Mouse (Mus musculus) stomach, postnatal 0 days (tissue): Measurements from ENCODE around the gene Mab21l3. TPM values are rescaled to one million over a fixed set of nuclear protein-coding genes. Genes with fewer than 3 reads are reported as not detected.

Experiments used
- ATAC-seq: fragments of 200-750 bp; cut with Nextera tagmentation; 2 replicates; pipeline ENCODE4 v1.8.0; 2017; ENCODE audit not compliant: low FRiP score, low TSS enrichment
- DNase-seq: peaks from one replicate; pipeline ENCODE4 v3.0.0-alpha.2; 2016; ENCODE audit warnings: low spot score
- H3K27ac ChIP-seq: fragments of 300-500 bp; sonication (generic); replicated peaks from 2 replicates; pipeline ENCODE4 v1.5.1; 2014; ENCODE audit warnings: mild to moderate bottlenecking, control low read depth
- H3K27me3 ChIP-seq: fragments of 300-500 bp; sonication (generic); 2 replicates; pipeline ENCODE4 v1.6.1; 2014; ENCODE audit warnings: low read length; ENCODE audit not compliant: control insufficient read depth, insufficient read depth
- H3K36me3 ChIP-seq: fragments of 300-500 bp; sonication (generic); 2 replicates; pipeline ENCODE4 v1.6.1; 2014; ENCODE audit warnings: low read length, mixed read lengths; ENCODE audit not compliant: control insufficient read depth, insufficient read depth
- H3K4me1 ChIP-seq: fragments of 300-500 bp; sonication (generic); replicated peaks from 2 replicates; pipeline ENCODE4 v1.6.1; 2014; ENCODE audit warnings: antibody characterized with exemption; ENCODE audit not compliant: control insufficient read depth, insufficient read depth
- H3K4me2 ChIP-seq: fragments of 300-500 bp; sonication (generic); replicated peaks from 2 replicates; pipeline ENCODE4 v1.6.1; 2014; ENCODE audit warnings: low read depth, mild to moderate bottlenecking, control low read depth, moderate library complexity
- H3K4me3 ChIP-seq: fragments of 300-500 bp; sonication (generic); 2 replicates; pipeline ENCODE4 v1.5.1; 2014; ENCODE audit warnings: low read depth, low read length, control low read depth
- H3K9ac ChIP-seq: fragments of 300-500 bp; sonication (generic); 2 replicates; pipeline ENCODE4 v1.6.1; 2014; ENCODE audit warnings: mild to moderate bottlenecking, low read length, control low read depth, mixed read lengths
- H3K9me3 ChIP-seq: fragments of 300-500 bp; sonication (generic); 2 replicates; pipeline ENCODE4 v1.6.1; 2016; ENCODE audit warnings: low read length; ENCODE audit not compliant: control insufficient read depth
- CTCF ChIP-seq: IDR thresholded peaks from 2 replicates; pipeline ENCODE4 v1.5.1; 2016; ENCODE audit warnings: antibody characterized with exemption, low read depth, mild to moderate bottlenecking, moderate library complexity
- EP300 ChIP-seq: optimal IDR thresholded peaks from 2 replicates; pipeline ENCODE3; 2016; ENCODE audit warnings: antibody characterized with exemption
- WGBS: fragments of 180-500 bp; shearing (Covaris S2); extraction: QIAGEN DNeasy Blood & Tissue Kit; methylation state at CpG from one replicate; pipeline ENCODE4 v1.1.7; 2014; 5-methylcytosine and 5-hydroxymethylcytosine counted together
- polyA plus RNA-seq: library from polyadenylated mRNA; unstranded; fragments of >200 nt; fragmentation: Nextera tagmentation; extraction: Ambion mirVana; gene quantifications from 2 replicates; pipeline ENCODE4 v1.2.1, GENCODE M21; 2015

Mab21l3 gene
- polyA plus RNA-seq, 1 experiment from 2014 or later: 0.67 TPM

DNA sequence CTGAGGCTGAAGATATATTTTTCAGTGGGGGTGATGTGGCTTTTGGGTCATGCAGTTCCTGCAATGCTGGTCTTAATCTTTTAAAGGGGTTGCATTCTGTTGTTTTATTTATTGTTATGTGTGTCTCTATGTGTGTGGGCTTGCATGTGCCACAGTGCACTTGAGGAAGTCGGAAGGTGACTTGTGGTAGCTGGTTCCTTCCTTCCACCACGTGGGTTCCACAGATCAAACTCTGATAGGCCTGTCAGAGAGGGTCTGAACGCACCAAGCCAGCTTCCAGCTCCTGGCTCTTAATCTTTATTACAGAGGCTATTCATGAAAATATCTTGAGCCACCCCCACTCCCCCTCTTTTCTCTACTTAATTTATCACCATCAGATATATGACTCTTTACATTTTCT is 35.1 kb upstream of the Mab21l3 start:
- Histone ChIP-seq H3K4me1 (0 out of 2 replicates have a peak, but pooled peaks cover 2% of the 10 kb centered on the region), H3K9me3 (no peaks in the 10 kb centered on the region), H3K27me3 (no peaks in the 10 kb centered on the region), H3K4me3 (no peak overlapping the region), H3K4me2 (no peak overlapping the region), H3K9ac (no peak overlapping the region), H3K27ac (no peak overlapping the region), H3K36me3 (0 out of 2 replicates have a peak, but pooled peaks cover 3% of the 10 kb centered on the region)
- ATAC-seq: no peak
- DNase-seq: no peak
- 57% methylated on average over 3 of the region's 3 CpGs for WGBS
- no peak for TF ChIP-seq CTCF
- TF ChIP-seq EP300: no peak

GRCm38 (mm10) chr3:101881721-101882120 is 33.0 kb upstream of the Mab21l3 start:
- H3K27me3 ChIP-seq: no peaks in the 10 kb centered on the region
- no peak overlapping the region for H3K9ac ChIP-seq
- no peak for ATAC-seq
- H3K9me3 ChIP-seq: no peaks in the 10 kb centered on the region
- no peak for TF ChIP-seq EP300
- TF ChIP-seq CTCF: no peak
- 34% methylated on average over 9 of the region's 9 CpGs for WGBS
- H3K4me1 ChIP-seq: 0 out of 2 replicates have a peak, but pooled peaks cover 2% of the 10 kb centered on the region
- DNase-seq: no peak
- no peak overlapping the region for H3K4me3 ChIP-seq
- no peak overlapping the region for H3K4me2 ChIP-seq
- no peak overlapping the region for H3K27ac ChIP-seq
- H3K36me3 ChIP-seq: 0 out of 2 replicates have a peak, but pooled peaks cover 5% of the 10 kb centered on the region

GRCm38 (mm10) chr3:101880818-101881217 is 32.1 kb upstream of the Mab21l3 start:
- no peak overlapping the region for H3K27ac ChIP-seq
- ATAC-seq: no peak
- H3K9me3 ChIP-seq: no peaks in the 10 kb centered on the region
- H3K4me1 ChIP-seq: 0 out of 2 replicates have a peak, but pooled peaks cover 2% of the 10 kb centered on the region
- no peak overlapping the region for H3K9ac ChIP-seq
- TF ChIP-seq CTCF (peak; percentile 73), EP300 (no peak)
- 0 out of 2 replicates have a peak, but pooled peaks cover 5% of the 10 kb centered on the region for H3K36me3 ChIP-seq
- H3K4me2 ChIP-seq: no peak overlapping the region
- no peak overlapping the region for H3K4me3 ChIP-seq
- H3K27me3 ChIP-seq: no peaks in the 10 kb centered on the region
- WGBS: 61% methylated on average over 6 of the region's 6 CpGs
- no peak for DNase-seq

GRCm38 (mm10) chr3:101878136-101878535 is 29.4 kb upstream of the Mab21l3 start:
- DNase-seq: no peak

DNA sequence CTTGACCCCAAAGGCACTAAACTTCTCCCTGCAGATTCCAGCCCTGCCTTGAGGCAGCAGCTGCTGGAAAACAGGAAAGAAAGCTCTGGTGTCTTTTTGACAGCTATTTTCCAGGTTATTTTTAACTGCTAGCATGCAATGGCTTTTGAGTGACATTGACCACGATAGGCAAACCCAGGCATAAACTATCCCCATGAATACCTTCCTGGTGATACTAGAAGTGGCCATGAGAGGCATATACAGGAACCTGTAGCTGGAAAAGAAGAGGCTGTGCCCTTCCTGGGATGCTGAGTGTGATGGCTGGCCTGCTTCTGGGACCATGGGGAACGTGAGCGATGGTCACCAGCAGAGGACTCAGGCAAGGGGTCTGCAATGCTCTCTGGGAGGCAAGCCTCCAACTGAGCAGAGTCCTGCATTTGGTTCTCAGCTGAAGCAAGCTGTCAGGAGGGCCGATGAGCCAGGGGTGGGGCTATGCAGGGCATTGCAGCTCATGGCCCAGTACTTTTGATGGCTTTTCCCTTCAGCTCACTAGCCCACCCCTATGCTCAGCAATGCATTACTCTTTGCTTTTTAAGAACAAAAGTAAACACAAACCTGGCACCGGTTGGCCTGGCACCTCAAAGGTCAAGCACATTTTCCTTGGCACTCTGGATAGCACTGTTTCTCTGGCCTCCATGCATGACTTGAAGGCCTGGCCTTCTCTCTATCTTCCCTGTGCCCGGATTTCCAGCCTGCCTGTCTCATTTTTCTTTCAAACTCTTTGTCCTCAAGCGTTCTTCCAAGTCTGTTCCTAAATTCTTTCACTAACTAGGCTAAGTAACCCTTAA is 27.9 kb upstream of the Mab21l3 start:
- WGBS: 59% methylated on average over 7 of the region's 7 CpGs

More at GRCm38 (mm10) chr3:101878136-101878535, 29.4 kb upstream of the Mab21l3 start:
- TF ChIP-seq EP300 (no peak), CTCF (no peak)
- H3K27ac ChIP-seq: no peak overlapping the region
- H3K9me3 ChIP-seq: no peaks in the 10 kb centered on the region
- no peak overlapping the region for H3K4me2 ChIP-seq
- no peak for ATAC-seq
- whole genome bisulfite sequencing: 79% methylated on average over 5 of the region's 5 CpGs
- no peaks in the 10 kb centered on the region for H3K27me3 ChIP-seq
- no peak overlapping the region for H3K4me3 ChIP-seq
- H3K36me3 ChIP-seq: 0 out of 2 replicates have a peak, but pooled peaks cover 5% of the 10 kb centered on the region
- H3K4me1 ChIP-seq: no peaks in the 10 kb centered on the region
- H3K9ac ChIP-seq: no peak overlapping the region

More for the DNA sequence above, 27.9 kb upstream of the Mab21l3 start:
- no peaks in the 10 kb centered on the region for H3K9me3 ChIP-seq
- no peaks in the 10 kb centered on the region for H3K4me1 ChIP-seq
- no peak overlapping the region for H3K4me3 ChIP-seq
- H3K27me3 ChIP-seq: no peaks in the 10 kb centered on the region
- no peak overlapping the region for H3K9ac ChIP-seq
- H3K4me2 ChIP-seq: no peak overlapping the region
- no peak for ATAC-seq
- 0 out of 2 replicates have a peak, but pooled peaks cover 5% of the 10 kb centered on the region for H3K36me3 ChIP-seq
- TF ChIP-seq CTCF: no peak
- TF ChIP-seq EP300: no peak
- H3K27ac ChIP-seq: no peak overlapping the region
- no peak for DNase-seq
